8 mouse cellular contexts compared by ENCODE assay signal in genomic region chr7:66387419-66387812, GRCm38 (mm10). TPM values are rescaled to one million over a fixed set of nuclear protein-coding genes. Genes with fewer than 3 reads are reported as not detected.
DNase-seq lines count a peak whose midpoint lies in the region; ATAC-seq and TF ChIP-seq lines count a peak whose summit lies in the region.
"Had no signal": no experiment of that assay in that cellular context is flagged by ENCODE, and none has a peak within 500 bp of the region (broad histone marks: within the 10 kb centered on the region; RNA-seq: fewer than 3 reads in every experiment).

No protein-coding gene starts in this region.

- H3K79me2 ChIP-seq in C2C12 (ENCODE audit: control insufficient read depth, insufficient read depth) (peaks cover 66% of the 10 kb centered on the region), MEL (ENCODE audit: control insufficient read depth, insufficient read depth, low read length, poor library complexity) (peaks cover 15% of the 10 kb centered on the region)

- no peaks in the 10 kb centered on the region for H3K9me3 ChIP-seq in MEL (replicated peaks; ENCODE audit: insufficient read depth, low read length)
- no peaks in the 10 kb centered on the region for H3K9me3 ChIP-seq in heart, embryonic 12.5 days (replicated peaks)
- H3K9me3 ChIP-seq in limb, embryonic 14.5 days (ENCODE audit: control insufficient read depth, low read length), result no peaks in the 10 kb centered on the region

- no peak overlapping the region; the same call in 1 of the 2 replicates for H3K27ac ChIP-seq in MEL (ENCODE audit: control insufficient read depth, low read depth, low read length)
- H3K27ac ChIP-seq in heart, embryonic 12.5 days (ENCODE audit: poor library complexity, severe bottlenecking), result no peak overlapping the region
- H3K27ac ChIP-seq in limb, embryonic 14.5 days (replicated peaks; ENCODE audit: low read depth, low read length), result no peak overlapping the region

- no peak for ATAC-seq in heart, embryonic 12.5 days (ENCODE audit: insufficient number of reproducible peaks, low FRiP score)
- ATAC-seq in limb, embryonic 14.5 days (ENCODE audit: low FRiP score, low read depth), result no peak; the same call in 1 of the 2 replicates

- peak overlapping the region; percentile 96 for H3K4me2 ChIP-seq in heart, embryonic 12.5 days
- H3K4me2 ChIP-seq in limb, embryonic 14.5 days (replicated peaks; ENCODE audit: low read depth, low read length, severe bottlenecking), result peak overlapping the region; percentile 96

- peak overlapping the region; percentile 95 for H3K9ac ChIP-seq in MEL (ENCODE audit: control insufficient read depth, low read depth, low read length, poor library complexity, severe bottlenecking)
- H3K9ac ChIP-seq in heart, embryonic 12.5 days, result peak overlapping the region; percentile 88
- H3K9ac ChIP-seq in limb, embryonic 14.5 days (ENCODE audit: low read depth, low read length, severe bottlenecking), result peak overlapping the region; percentile 90

- no peak for TF ChIP-seq CTCF in C2C12 (IDR thresholded peaks at IDR 0.05; ENCODE audit: control insufficient read depth, insufficient read depth, insufficient read length)
- TF ChIP-seq CTCF in MEL (IDR thresholded peaks at IDR 0.05 in 2 of 3, conservative IDR thresholded peaks at IDR 0.05 in 1 of 3; ENCODE audit: control insufficient read depth in 1 of 3, insufficient read depth in 1 of 3, low read depth in 2 of 3, low read length in 3 of 3, poor library complexity in 1 of 3, severe bottlenecking in 1 of 3), result no peak

- H3K36me3 ChIP-seq in C2C12 (ENCODE audit: control insufficient read depth, insufficient read depth) (peaks cover 7% of the 10 kb centered on the region), MEL (ENCODE audit: control insufficient read depth in 1 of 2, insufficient read depth in 2 of 2, low read length in 2 of 2) (peaks cover 0 to 3% of the 10 kb centered on the region in 2 experiments; a peak in 2 of 4 replicates)
- H3K36me3 ChIP-seq in heart, embryonic 12.5 days, result no peaks in the 10 kb centered on the region
- no peaks in the 10 kb centered on the region for H3K36me3 ChIP-seq in limb, embryonic 14.5 days (ENCODE audit: control insufficient read depth, insufficient read depth, low read length)

- H3K4me3 ChIP-seq in C2C12 (ENCODE audit: insufficient read depth, poor library complexity, severe bottlenecking) (peak overlapping the region; percentile 72), MEL (ENCODE audit: control insufficient read depth in 1 of 2, insufficient read depth in 1 of 2, low read depth in 2 of 2, low read length in 2 of 2) (peak overlapping the region; percentile 89 to 97)
- H3K4me3 ChIP-seq in heart, embryonic 12.5 days, result peak overlapping the region; percentile 69
- peak overlapping the region; percentile 72 for H3K4me3 ChIP-seq in limb, embryonic 14.5 days (replicated peaks; ENCODE audit: low read length)

- H3K27me3 ChIP-seq in C2C12 (ENCODE audit: control insufficient read depth, insufficient read depth, insufficient read length) (no peaks in the 10 kb centered on the region), MEL (ENCODE audit: control insufficient read depth in 1 of 2, insufficient read depth in 2 of 2, low read length in 2 of 2) (no peaks in the 10 kb centered on the region)
- no peaks in the 10 kb centered on the region for H3K27me3 ChIP-seq in heart, embryonic 12.5 days (replicated peaks)
- no peaks in the 10 kb centered on the region for H3K27me3 ChIP-seq in limb, embryonic 14.5 days (ENCODE audit: control insufficient read depth, insufficient read depth, low read length)

- peak; percentile 47 for DNase-seq in MEL (ENCODE audit: low read depth, low spot score)
- no peak for DNase-seq in limb, embryonic 14.5 days (ENCODE audit: low spot score)
- peak; percentile 41 for DNase-seq in retina, embryonic 14.5 days (ENCODE audit: low spot score)
- DNase-seq in layer of hippocampus, adult 18-20 months (ENCODE audit: low spot score in 2 of 2), result no peak
- DNase-seq in spleen, postnatal 36 days (ENCODE audit: low spot score in 2 of 2), result no peak

- TF ChIP-seq EP300 in MEL (IDR thresholded peaks at IDR 0.05; ENCODE audit: low read depth in 1 of 2, low read length in 2 of 2), result no peak

- H3K4me1 ChIP-seq in MEL (ENCODE audit: control insufficient read depth in 1 of 2, insufficient read depth in 2 of 2, low read length in 2 of 2), result peaks cover 0 to 11% of the 10 kb centered on the region in 2 experiments; a peak in 2 of 4 replicates
- 0 out of 2 replicates have a peak, but pooled peaks cover 6% of the 10 kb centered on the region for H3K4me1 ChIP-seq in heart, embryonic 12.5 days (replicated peaks)
- peaks cover 17% of the 10 kb centered on the region for H3K4me1 ChIP-seq in limb, embryonic 14.5 days (ENCODE audit: control insufficient read depth, insufficient read depth, low read length)

- peak overlapping the region; percentile 89 for H3ac ChIP-seq in C2C12 (ENCODE audit: control insufficient read depth, insufficient read length, low read depth)

- no peak for TF ChIP-seq RAD21 in MEL (IDR thresholded peaks at IDR 0.05; ENCODE audit: low read depth, low read length)

- TF ChIP-seq POLR2A in MEL (IDR thresholded peaks at IDR 0.05; ENCODE audit: control insufficient read depth in 1 of 2, insufficient read depth in 1 of 2, low read depth in 1 of 2, low read length in 2 of 2, poor library complexity in 1 of 2), result no peak
- TF ChIP-seq POLR2A in limb, embryonic 14.5 days (IDR thresholded peaks at IDR 0.05; ENCODE audit: borderline replicate concordance, extremely low read depth, insufficient read depth, insufficient read length), result no peak

- peaks cover 51% of the 10 kb centered on the region for H3K79me3 ChIP-seq in C2C12 (ENCODE audit: low read depth)

- WGBS in heart, embryonic 12.5 days, result 2% methylated on average over 13 of the region's 13 CpGs
- under 1% methylated on average over 13 of the region's 13 CpGs for WGBS in limb, embryonic 14.5 days

TF ChIP-seq in C2C12, 6 proteins besides CTCF, POLR2A, EP300 and RAD21:
- TF ChIP-seq CEBPB (IDR thresholded peaks at IDR 0.05; ENCODE audit: low read depth) (no peak), MAX (IDR thresholded peaks at IDR 0.05) (no peak), FOSL1 (IDR thresholded peaks at IDR 0.05; ENCODE audit: insufficient read depth, low read length, poor library complexity, severe bottlenecking) (no peak), USF1 (IDR thresholded peaks at IDR 0.05; ENCODE audit: low read depth) (no peak), MYOD1 (IDR thresholded peaks at IDR 0.05; ENCODE audit: control insufficient read depth, insufficient read length, low read depth) (no peak), MYOG (IDR thresholded peaks at IDR 0.05; ENCODE audit: control insufficient read depth, extremely low read depth, insufficient read length) (no peak)

TF ChIP-seq in MEL, 35 proteins besides CTCF, POLR2A, EP300 and RAD21:
- TF ChIP-seq MEF2A (IDR thresholded peaks at IDR 0.05; ENCODE audit: extremely low read depth, insufficient replicate concordance, low read depth, low read length, poor library complexity, severe bottlenecking) (no peak), ZNF384 (IDR thresholded peaks at IDR 0.05; ENCODE audit: low read depth, low read length) (peak; percentile 62)

RNA-seq across cellular contexts. Expression of gene Lrrk1, which starts 0.7 kb away (rescaled TPM):
- 41.8 TPM for polyA plus RNA-seq in C2C12 (2012; fragmentation: generic; extraction: Trizol)
- 9.1 and 9.8 TPM in 2 replicates for total RNA-seq in MEL (2012; rRNA removed)
- 10 to 100 TPM in 1 of 2 experiments, not detected in 1; 19.1 TPM for polyA plus RNA-seq in MEL (2012; ENCODE audit: insufficient read depth in 1 of 2, insufficient read length in 2 of 2, low read depth in 1 of 2, low replicate concordance in 2 of 2, missing spikeins in 1 of 2)
- polyA plus RNA-seq in heart, embryonic 12.5 days (2016; fragmentation: Nextera tagmentation; extraction: Ambion mirVana), result 9.1 and 9.8 TPM in 2 replicates
- 15.3 and 16.1 TPM in 2 replicates for polyA plus RNA-seq in limb, embryonic 14.5 days (2012; rRNA removed)
- 13.1 and 14.4 TPM in 2 replicates for polyA plus RNA-seq in limb, embryonic 14.5 days (2014; fragmentation: Nextera tagmentation; extraction: Ambion mirVana)
- 1 to 10 TPM; 1.9 to 2.7 TPM for total RNA-seq in layer of hippocampus, adult 18-20 months (2021)

RNA-seq across cellular contexts. Expression of gene Gm10974, which starts 21.7 kb away (rescaled TPM):
- polyA plus RNA-seq in C2C12 (2012; fragmentation: generic; extraction: Trizol), result not detected
- total RNA-seq in MEL (2012; rRNA removed), result not detected in 2 replicates
- not detected for polyA plus RNA-seq in MEL (2012; ENCODE audit: insufficient read depth in 1 of 2, insufficient read length in 2 of 2, low read depth in 1 of 2, low replicate concordance in 2 of 2, missing spikeins in 1 of 2)
- not detected in 2 replicates for polyA plus RNA-seq in heart, embryonic 12.5 days (2016; fragmentation: Nextera tagmentation; extraction: Ambion mirVana)
- polyA plus RNA-seq in limb, embryonic 14.5 days (2012; rRNA removed), result not detected in 2 replicates
- polyA plus RNA-seq in limb, embryonic 14.5 days (2014; fragmentation: Nextera tagmentation; extraction: Ambion mirVana), result not detected in 2 replicates
- not detected for total RNA-seq in layer of hippocampus, adult 18-20 months (2021)
- polyA plus RNA-seq: gonadal fat pad, adult 2 months had no signal

RNA-seq across cellular contexts. Expression of gene Aldh1a3, which starts 39.9 kb away (rescaled TPM):
- 4.0 TPM for polyA plus RNA-seq in C2C12 (2012; fragmentation: generic; extraction: Trizol)
- 13.4 and 31.8 TPM in 2 replicates for total RNA-seq in MEL (2012; rRNA removed)
- 10 to 100 TPM in 1 of 2 experiments, not detected in 1; 43.4 TPM for polyA plus RNA-seq in MEL (2012; ENCODE audit: insufficient read depth in 1 of 2, insufficient read length in 2 of 2, low read depth in 1 of 2, low replicate concordance in 2 of 2, missing spikeins in 1 of 2)
- polyA plus RNA-seq in heart, embryonic 12.5 days (2016; fragmentation: Nextera tagmentation; extraction: Ambion mirVana), result 0.69 and 0.74 TPM in 2 replicates
- 8.1 and 8.2 TPM in 2 replicates for polyA plus RNA-seq in limb, embryonic 14.5 days (2012; rRNA removed)
- polyA plus RNA-seq in limb, embryonic 14.5 days (2014; fragmentation: Nextera tagmentation; extraction: Ambion mirVana), result 10.2 TPM in 2 replicates
- 1 to 10 TPM; 1.3 to 1.4 TPM for total RNA-seq in layer of hippocampus, adult 18-20 months (2021)

Comparison
In these comparisons a context has a peak if more than half of its experiments do, and no peak if none do; other contexts are left out.
1. DNase-seq: peak in MEL (single experiment) and retina, embryonic 14.5 days (single experiment); none in limb, embryonic 14.5 days (single experiment), layer of hippocampus, adult 18-20 months (0 of 2) and spleen, postnatal 36 days (0 of 2).
2. Peak in every context shown above with its lines, with median percentiles within 50 percentile points of each other: H3K4me3 ChIP-seq and H3K9ac ChIP-seq.